23 mouse cellular contexts compared by ENCODE assay signal in genomic region chr7:36061679-36062078, GRCm38 (mm10).
DNase-seq lines count a peak whose midpoint lies in the region; ATAC-seq and TF ChIP-seq lines count a peak whose summit lies in the region.
"Had no signal": no experiment of that assay in that cellular context is flagged by ENCODE, and none has a peak within 500 bp of the region (broad histone marks: within the 10 kb centered on the region; RNA-seq: fewer than 3 reads in every experiment).

No protein-coding gene starts in this region.

- no peak overlapping the region for H3K9ac ChIP-seq in hindbrain, embryonic 12.5 days
- H3K9ac ChIP-seq: embryonic facial prominence, embryonic 13.5 days; embryonic facial prominence, embryonic 15.5 days; forebrain, embryonic 12.5 days had no signal

- H3K4me3 ChIP-seq in hindbrain, embryonic 10.5 days, result no peak overlapping the region
- no peak overlapping the region for H3K4me3 ChIP-seq in hindbrain, embryonic 12.5 days
- H3K4me3 ChIP-seq in cortical plate, adult 2 months (ENCODE audit: insufficient read depth, low read length), result no peak overlapping the region
- H3K4me3 ChIP-seq: embryonic facial prominence, embryonic 13.5 days; embryonic facial prominence, embryonic 15.5 days; erythroblast, embryonic 14.5 days; forebrain, embryonic 10.5 days; forebrain, embryonic 12.5 days had no signal

- no peak for TF ChIP-seq POLR2A in cortical plate, adult 2 months (IDR thresholded peaks at IDR 0.05; ENCODE audit: extremely low read depth, insufficient read depth, low read length)

- peaks cover 12% of the 10 kb centered on the region for H3K4me1 ChIP-seq in hindbrain, embryonic 10.5 days (replicated peaks)
- H3K4me1 ChIP-seq in hindbrain, embryonic 12.5 days, result peaks cover 4% of the 10 kb centered on the region
- peaks cover 2% of the 10 kb centered on the region; the same call in 1 of the 2 replicates for H3K4me1 ChIP-seq in cortical plate, adult 2 months (ENCODE audit: control insufficient read depth, insufficient read depth, low read length)
- H3K4me1 ChIP-seq: embryonic facial prominence, embryonic 13.5 days; embryonic facial prominence, embryonic 15.5 days had no signal

- no peaks in the 10 kb centered on the region for H3K27me3 ChIP-seq in hindbrain, embryonic 10.5 days (ENCODE audit: insufficient read depth, poor library complexity, severe bottlenecking)
- no peaks in the 10 kb centered on the region for H3K27me3 ChIP-seq in hindbrain, embryonic 12.5 days
- H3K27me3 ChIP-seq: embryonic facial prominence, embryonic 13.5 days; embryonic facial prominence, embryonic 15.5 days; forebrain, embryonic 12.5 days had no signal

- 0 out of 2 replicates have a peak overlapping the region, but pooled peaks have one; percentile 0 for H3K27ac ChIP-seq in hindbrain, embryonic 10.5 days
- no peak overlapping the region for H3K27ac ChIP-seq in hindbrain, embryonic 12.5 days
- peak overlapping the region; percentile 74 for H3K27ac ChIP-seq in cortical plate, adult 2 months (ENCODE audit: insufficient read depth, low read length)
- H3K27ac ChIP-seq: embryonic facial prominence, embryonic 13.5 days; embryonic facial prominence, embryonic 15.5 days; forebrain, embryonic 10.5 days; forebrain, embryonic 12.5 days had no signal

- no peak for ATAC-seq in hindbrain, embryonic 12.5 days (ENCODE audit: low FRiP score)
- ATAC-seq in megakaryocyte, adult 5-6 weeks (ENCODE audit: poor library complexity, severe bottlenecking), result no peak
- ATAC-seq: forebrain, embryonic 14.5 days; forebrain, embryonic 16.5 days had no signal

- H3K36me3 ChIP-seq in hindbrain, embryonic 10.5 days, result no peaks in the 10 kb centered on the region
- H3K36me3 ChIP-seq in hindbrain, embryonic 12.5 days, result no peaks in the 10 kb centered on the region
- H3K36me3 ChIP-seq: embryonic facial prominence, embryonic 13.5 days; embryonic facial prominence, embryonic 15.5 days; forebrain, embryonic 10.5 days; forebrain, embryonic 12.5 days had no signal

- intact Hi-C loops in heart, postnatal 10 days (cut with DNase I), result no loop called here

- TF ChIP-seq CTCF in cortical plate, adult 2 months (IDR thresholded peaks at IDR 0.05; ENCODE audit: extremely low read depth, insufficient read depth, low read length), result no peak

- no peak overlapping the region for H3K4me2 ChIP-seq in hindbrain, embryonic 12.5 days (replicated peaks)
- H3K4me2 ChIP-seq: embryonic facial prominence, embryonic 13.5 days; embryonic facial prominence, embryonic 15.5 days; forebrain, embryonic 12.5 days had no signal

- WGBS in hindbrain, embryonic 10.5 days, result 74% methylated on average over 4 of the region's 4 CpGs
- WGBS in hindbrain, embryonic 12.5 days, result 72% methylated on average over 4 of the region's 4 CpGs

- DNase-seq in hindbrain, embryonic 10.5 days (ENCODE audit: low spot score), result no peak
- peak; percentile 40 for DNase-seq in right cerebral cortex, postnatal 10 days (ENCODE audit: low spot score in 2 of 2)
- no peak for DNase-seq in right cerebral cortex, postnatal 25 days
- DNase-seq in heart, postnatal 10 days, result no peak
- DNase-seq: adrenal gland, adult 2 months; adrenal gland, postnatal 10 days; adrenal gland, postnatal 25 days; cerebellum, adult 11-12 months; cerebellum, adult 2 months; cerebellum, adult 9-10 months; cerebellum, postnatal 10 days; cerebellum, postnatal 25 days; embryo, embryonic 11 days had no signal

- no peaks in the 10 kb centered on the region for H3K9me3 ChIP-seq in hindbrain, embryonic 10.5 days
- no peaks in the 10 kb centered on the region for H3K9me3 ChIP-seq in hindbrain, embryonic 12.5 days (replicated peaks)
- H3K9me3 ChIP-seq: embryonic facial prominence, embryonic 13.5 days; embryonic facial prominence, embryonic 15.5 days; forebrain, embryonic 10.5 days; forebrain, embryonic 12.5 days had no signal

Comparison
In these comparisons a context has a peak if more than half of its experiments do, and no peak if none do; other contexts are left out.
1. DNase-seq: peak in right cerebral cortex, postnatal 10 days (2 of 2); none in hindbrain, embryonic 10.5 days (single experiment), right cerebral cortex, postnatal 25 days (single experiment) and heart, postnatal 10 days (0 of 2).